Mouse (Mus musculus): ENCODE measurements at regions not wholly inside any gene's neighbourhood (a gene's known extent, or its start where the extent isn't known, plus 50 kb on each side); places are given as distances from the start of the nearest gene placed in this dataset.

GRCm38 (mm10) chr3:8310379-8311128 lies 1299.3 kb downstream of the Zfp704 start:
- DNase-seq (ENCODE audit: low read depth), result no peak

GRCm38 (mm10) chr3:8307296-8307695 lies 1302.6 kb downstream of the Zfp704 start:
- no peak for DNase-seq (ENCODE audit: low read depth)

- no peak for DNase-seq (ENCODE audit: low read depth)
Measured at GRCm38 (mm10) chr3:8304784-8305183, 1305.1 kb downstream of the Zfp704 start.

- no peak for DNase-seq (ENCODE audit: low read depth)
Measured at GRCm38 (mm10) chr3:8293036-8293435, 1316.8 kb downstream of the Zfp704 start.

GRCm38 (mm10) chr3:8289558-8289957 lies 1320.3 kb downstream of the Zfp704 start:
- no peak for DNase-seq (ENCODE audit: low read depth)

- DNase-seq (ENCODE audit: low read depth), result no peak
Measured at GRCm38 (mm10) chr3:8288437-8288836, 1321.4 kb downstream of the Zfp704 start.

GRCm38 (mm10) chr3:8284655-8285428 lies 1325.0 kb downstream of the Zfp704 start:
- DNase-seq (ENCODE audit: low read depth), result no peak

GRCm38 (mm10) chr3:8282411-8282810 lies 1327.5 kb downstream of the Zfp704 start:
- DNase-seq (ENCODE audit: low read depth), result no peak

- DNase-seq (ENCODE audit: low read depth), result no peak
Measured at GRCm38 (mm10) chr3:8276661-8277060, 1333.2 kb downstream of the Zfp704 start.

GRCm38 (mm10) chr3:8270935-8271298 lies 1339.0 kb downstream of the Zfp704 start:
- DNase-seq (ENCODE audit: low read depth), result no peak

- no peak for DNase-seq (ENCODE audit: low read depth)
Measured at GRCm38 (mm10) chr3:8270009-8270934, 1339.6 kb downstream of the Zfp704 start.

- no peak for DNase-seq (ENCODE audit: low read depth)
Measured at GRCm38 (mm10) chr3:8265783-8266182, 1344.1 kb downstream of the Zfp704 start.

GRCm38 (mm10) chr3:8264366-8265033 lies 1345.4 kb downstream of the Zfp704 start:
- DNase-seq (ENCODE audit: low read depth), result no peak

GRCm38 (mm10) chr3:8257293-8257692 lies 1352.6 kb downstream of the Zfp704 start:
- no peak for DNase-seq (ENCODE audit: low read depth)

- no peak for DNase-seq (ENCODE audit: low read depth)
Measured at GRCm38 (mm10) chr3:8252311-8252710, 1357.6 kb downstream of the Zfp704 start.

GRCm38 (mm10) chr3:8248911-8249310 lies 1361.0 kb downstream of the Zfp704 start:
- DNase-seq (ENCODE audit: low read depth), result no peak

GRCm38 (mm10) chr3:8245822-8246221 lies 1364.1 kb downstream of the Zfp704 start:
- peak; percentile 1 for DNase-seq (ENCODE audit: low read depth)

- peak; percentile 77 for DNase-seq (ENCODE audit: low read depth)
Measured at GRCm38 (mm10) chr3:8245195-8245789, 1364.6 kb downstream of the Zfp704 start.

- peak; percentile 55 for DNase-seq (ENCODE audit: low read depth)
Measured at GRCm38 (mm10) chr3:8244526-8245194, 1365.2 kb downstream of the Zfp704 start.

GRCm38 (mm10) chr3:8206623-8207404 lies 1403.1 kb downstream of the Zfp704 start:
- no peak for DNase-seq (ENCODE audit: low read depth)
